In genomic region chr10:81007240-81007639, GRCm38 (mm10) we compare ENCODE assay signal across 1 mouse cellular context.
TF ChIP-seq lines count a peak whose summit lies in the region.

No protein-coding gene starts in this region.

TF ChIP-seq in MEL, 35 proteins besides CTCF, POLR2A, EP300 and RAD21:
- TF ChIP-seq SIN3A (IDR thresholded peaks at IDR 0.05; ENCODE audit: low read length), result no peak
- TF ChIP-seq POLR2AphosphoS5 (IDR thresholded peaks at IDR 0.05; ENCODE audit: borderline replicate concordance, low read depth, low read length), result no peak
- no peak for TF ChIP-seq SMC3 (IDR thresholded peaks at IDR 0.05; ENCODE audit: low read depth, low read length)
- no peak for TF ChIP-seq USF2 (IDR thresholded peaks at IDR 0.05; ENCODE audit: borderline replicate concordance in 1 of 2, insufficient read depth in 1 of 2, low read depth in 1 of 2, low read length in 2 of 2)
- TF ChIP-seq MAFK (IDR thresholded peaks at IDR 0.05; ENCODE audit: borderline replicate concordance, low read depth, low read length), result no peak
- TF ChIP-seq UBTF (IDR thresholded peaks at IDR 0.05; ENCODE audit: borderline replicate concordance, insufficient read depth, low read depth, low read length), result no peak
- TF ChIP-seq KAT2A (conservative IDR thresholded peaks at IDR 0.05; ENCODE audit: low read depth, low read length), result no peak
- no peak for TF ChIP-seq TAL1 (IDR thresholded peaks at IDR 0.05; ENCODE audit: low read length)
- no peak for TF ChIP-seq ETS1 (IDR thresholded peaks at IDR 0.05; ENCODE audit: low read depth, low read length)
- no peak for TF ChIP-seq ZMIZ1 (IDR thresholded peaks at IDR 0.05; ENCODE audit: low read depth, low read length)
- no peak for TF ChIP-seq MAZ (IDR thresholded peaks at IDR 0.05; ENCODE audit: low read depth, low read length)
- TF ChIP-seq TCF12 (IDR thresholded peaks at IDR 0.05; ENCODE audit: low read depth, low read length), result no peak
- TF ChIP-seq MAX (IDR thresholded peaks at IDR 0.05; ENCODE audit: low read length), result no peak
- no peak for TF ChIP-seq CHD2 (IDR thresholded peaks at IDR 0.05; ENCODE audit: low read length)
- TF ChIP-seq NRF1 (IDR thresholded peaks at IDR 0.05; ENCODE audit: insufficient read depth, low read depth, low read length, poor library complexity, severe bottlenecking), result no peak
- TF ChIP-seq HCFC1 (IDR thresholded peaks at IDR 0.05; ENCODE audit: low read depth, low read length), result no peak
- TF ChIP-seq NELFE (IDR thresholded peaks at IDR 0.05; ENCODE audit: low read depth, low read length), result no peak
- no peak for TF ChIP-seq GATA1 (IDR thresholded peaks at IDR 0.05; ENCODE audit: low read depth, low read length)
- no peak for TF ChIP-seq JUND (IDR thresholded peaks at IDR 0.05; ENCODE audit: low read depth, low read length)
